Mouse (Mus musculus) ovary, adult 2 months (tissue): ENCODE results near the gene Lrrc40. TPM values are rescaled to one million over a fixed set of nuclear protein-coding genes. Genes with fewer than 3 reads are reported as not detected.

Experiments
- polyA plus RNA-seq: library from polyadenylated mRNA; depleted of rRNA; stranded (reverse); fragments of >200 nt; gene quantifications from 2 replicates; pipeline ENCODE4 v1.2.3, GENCODE M21; 2012; rRNA removed

Gene Lrrc40
- 3.9 and 5.0 TPM in 2 replicates for polyA plus RNA-seq

GRCm38 (mm10) chr3:158036329-158036988 lies at the start of gene Lrrc40, which contains the start of gene Srsf11:
Gene Lrrc40, plus strand, starts transcription at chr3:158036662.
Gene Srsf11, minus strand, starts transcription at chr3:158036639.

Other genes with a start within 250 kb of the Lrrc40 start
- gene Cth, start 111.6 kb upstream of the Lrrc40 start, polyA plus RNA-seq = 2.6 and 3.0 TPM in 2 replicates
- 24.3 and 45.3 TPM in 2 replicates for gene Ankrd13c, start 89.4 kb upstream of the Lrrc40 start, polyA plus RNA-seq
- gene Srsf11, start within 50 bp of the Lrrc40 start, polyA plus RNA-seq = 529 and 533 TPM in 2 replicates